Mouse (Mus musculus) intestine, postnatal 0 days (tissue): ENCODE data around the gene Papola. TPM values are rescaled to one million over a fixed set of nuclear protein-coding genes. Genes with fewer than 3 reads are reported as not detected.
A peak's percentile ranks its signal among the peaks of the same experiment; 100 is the strongest.
"Not testable (repeated sequence)": the region's sequence is repeated elsewhere in the genome, so short reads cannot be mapped to it uniquely, and the experiment has no call there.

Source experiments
- ATAC-seq: fragments of 200-750 bp; cut with Nextera tagmentation; 2 replicates; pipeline ENCODE4 v1.8.0; 2017; ENCODE audit warnings: mild to moderate bottlenecking, moderate TSS enrichment, moderate library complexity
- H3K27ac ChIP-seq: fragments of 300-500 bp; sonication (generic); 2 replicates; pipeline ENCODE4 v1.5.1; 2014; ENCODE audit warnings: mild to moderate bottlenecking, low read depth, low read length, moderate library complexity
- H3K27me3 ChIP-seq: fragments of 300-500 bp; sonication (generic); replicated peaks from 2 replicates; pipeline ENCODE4 v1.6.1; 2014; ENCODE audit warnings: low read length, mixed read lengths; ENCODE audit not compliant: control insufficient read depth, insufficient read depth
- H3K36me3 ChIP-seq: fragments of 300-500 bp; sonication (generic); 2 replicates; pipeline ENCODE4 v1.6.1; 2014; ENCODE audit warnings: mild to moderate bottlenecking, moderate library complexity; ENCODE audit not compliant: control insufficient read depth, insufficient read depth
- H3K4me1 ChIP-seq: fragments of 300-500 bp; sonication (generic); replicated peaks from 2 replicates; pipeline ENCODE4 v1.6.1; 2014; ENCODE audit warnings: antibody characterized with exemption, low read length, mixed read lengths; ENCODE audit not compliant: control insufficient read depth, insufficient read depth
- H3K4me2 ChIP-seq: fragments of 300-500 bp; sonication (generic); replicated peaks from 2 replicates; pipeline ENCODE4 v1.6.1; 2014; ENCODE audit warnings: low read depth, mild to moderate bottlenecking, moderate library complexity
- H3K4me3 ChIP-seq: fragments of 300-500 bp; sonication (generic); 2 replicates; pipeline ENCODE4 v1.5.1; 2014; ENCODE audit warnings: low read depth, low read length
- H3K9ac ChIP-seq: fragments of 300-500 bp; sonication (generic); 2 replicates; pipeline ENCODE4 v1.6.1; 2014; ENCODE audit warnings: mild to moderate bottlenecking, low read depth, low read length
- H3K9me3 ChIP-seq: fragments of 300-500 bp; sonication (generic); 2 replicates; pipeline ENCODE4 v1.6.1; 2016; ENCODE audit warnings: mixed run types; ENCODE audit not compliant: control insufficient read depth
- CTCF ChIP-seq: sonication (generic); IDR thresholded peaks from 2 replicates; pipeline ENCODE4 v1.5.1; 2016; ENCODE audit warnings: low read depth, mild to moderate bottlenecking, control low read depth, antibody characterized with exemption, moderate library complexity
- WGBS: fragments of 180-500 bp; shearing (Covaris S2); extraction: QIAGEN DNeasy Blood & Tissue Kit; methylation state at CpG from one replicate; pipeline ENCODE4 v1.1.7; 2014; 5-methylcytosine and 5-hydroxymethylcytosine counted together
- polyA plus RNA-seq: library from polyadenylated mRNA; unstranded; fragments of >200 nt; fragmentation: Nextera tagmentation; extraction: Ambion mirVana; gene quantifications from 2 replicates; pipeline ENCODE4 v1.2.1, GENCODE M21; 2015

The Papola gene
- polyA plus RNA-seq, 1 experiment from 2014 or later: 101 TPM

DNA sequence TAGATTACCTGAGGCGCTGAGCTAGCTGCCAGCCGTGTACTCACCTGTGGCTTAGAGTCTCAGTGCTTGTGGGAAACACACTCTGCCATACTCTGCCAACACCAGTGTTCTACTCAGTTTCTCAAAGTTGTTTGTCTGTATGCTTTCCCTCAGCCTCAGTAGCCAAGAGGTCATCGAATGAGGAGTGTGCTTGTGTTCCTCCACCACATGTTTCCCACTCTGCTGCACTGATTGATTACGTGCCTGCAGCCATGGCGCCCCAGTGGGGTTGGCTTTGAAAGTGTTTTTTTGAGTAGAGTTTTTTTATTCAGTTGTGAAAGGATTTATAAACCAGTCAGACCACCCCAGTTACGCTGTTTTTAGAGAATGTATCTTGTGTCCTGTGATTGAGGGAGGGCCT lies 51.1 kb downstream of the Papola start:
- ATAC-seq: no peak
- Histone ChIP-seq H3K4me1 (no peaks in the 10 kb centered on the region), H3K4me2 (no peak overlapping the region), H3K27ac (no peak overlapping the region), H3K4me3 (no peak overlapping the region), H3K27me3 (no peaks in the 10 kb centered on the region), H3K9ac (no peak overlapping the region), H3K36me3 (peaks cover 68% of the 10 kb centered on the region), H3K9me3 (no peaks in the 10 kb centered on the region)
- TF ChIP-seq CTCF: no peak
- 83% methylated on average over 6 of the region's 6 CpGs for WGBS

DNA sequence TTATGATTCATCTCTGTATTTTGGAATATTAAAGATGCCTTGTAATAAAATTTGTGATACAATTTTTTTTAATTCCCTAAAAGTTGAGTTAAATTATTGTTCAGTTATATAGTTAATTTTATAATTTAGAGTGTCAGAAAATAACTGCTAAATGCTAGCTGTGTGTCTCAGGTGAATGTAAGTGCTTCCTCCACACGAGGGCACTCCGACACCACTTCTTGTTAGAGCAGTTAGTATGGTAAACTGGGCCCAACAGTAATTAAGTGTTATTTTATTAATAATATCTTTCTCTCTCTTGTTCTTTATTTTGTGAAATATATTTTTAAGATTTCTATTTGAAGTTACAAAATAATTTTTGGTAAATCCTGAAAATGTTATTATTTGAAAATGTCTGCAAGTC lies 51.7 kb downstream of the Papola start:
- H3K4me3 ChIP-seq: no peak overlapping the region
- no peaks in the 10 kb centered on the region for H3K27me3 ChIP-seq
- WGBS: 80% methylated on average over 2 of the region's 2 CpGs
- H3K27ac ChIP-seq: no peak overlapping the region
- ATAC-seq: no peak
- H3K4me1 ChIP-seq: no peaks in the 10 kb centered on the region
- H3K4me2 ChIP-seq: no peak overlapping the region
- peak; percentile 65 for TF ChIP-seq CTCF
- H3K9ac ChIP-seq: no peak overlapping the region
- H3K9me3 ChIP-seq: no peaks in the 10 kb centered on the region
- peaks cover 73% of the 10 kb centered on the region for H3K36me3 ChIP-seq

DNA sequence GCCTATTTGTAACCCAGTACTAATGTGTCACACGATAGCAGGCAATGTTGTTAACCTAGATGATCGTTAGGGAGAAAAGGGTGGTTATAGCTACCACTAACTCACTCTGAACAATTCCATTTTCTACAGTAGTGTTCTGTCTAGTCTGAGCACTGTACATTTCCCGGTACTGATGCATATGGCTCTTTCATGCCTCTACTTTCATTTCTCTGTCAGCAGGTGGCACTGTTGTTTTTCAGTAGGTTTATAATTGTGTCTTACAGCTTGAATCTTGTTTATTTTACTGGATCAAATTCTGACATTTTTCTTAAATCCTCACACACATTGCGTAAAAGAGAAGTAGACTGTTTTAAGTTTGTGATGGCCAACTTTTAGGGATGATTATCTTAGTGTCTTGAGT lies 54.6 kb downstream of the Papola start:
- H3K36me3 ChIP-seq: peaks cover 58% of the 10 kb centered on the region
- H3K27me3 ChIP-seq: no peaks in the 10 kb centered on the region
- no peak overlapping the region for H3K9ac ChIP-seq
- no peak overlapping the region for H3K27ac ChIP-seq
- peak; percentile 70 for TF ChIP-seq CTCF
- H3K4me2 ChIP-seq: no peak overlapping the region
- H3K9me3 ChIP-seq: no peaks in the 10 kb centered on the region
- WGBS: 69% methylated on average over 4 of the region's 4 CpGs
- ATAC-seq: no peak
- no peaks in the 10 kb centered on the region for H3K4me1 ChIP-seq
- H3K4me3 ChIP-seq: no peak overlapping the region

DNA sequence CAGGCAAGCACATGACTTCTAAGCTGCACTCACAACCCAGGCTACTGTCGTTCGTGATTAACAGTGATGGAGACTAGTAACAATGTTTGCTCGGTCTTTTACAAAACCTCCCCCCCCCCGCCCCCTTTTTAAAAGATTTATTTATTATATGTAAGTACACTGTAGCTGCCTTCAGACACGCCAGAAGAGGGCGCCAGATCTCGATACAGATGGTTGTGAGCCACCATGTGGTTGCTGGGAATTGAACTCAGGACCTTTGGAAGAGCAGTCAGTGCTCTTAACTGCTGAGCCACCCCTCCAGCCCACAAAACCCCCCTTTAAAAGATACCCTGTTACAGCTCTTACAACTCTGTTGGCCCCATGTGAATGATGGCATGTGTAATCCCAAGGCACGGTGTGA lies 56.1 kb downstream of the Papola start:
- not testable (repeated sequence) for H3K27ac ChIP-seq, H3K9me3 ChIP-seq, ATAC-seq, H3K9ac ChIP-seq, H3K27me3 ChIP-seq, H3K4me2 ChIP-seq, H3K4me1 ChIP-seq, H3K4me3 ChIP-seq
- peak; percentile 20 for TF ChIP-seq CTCF
- 90% methylated on average over 8 of the region's 8 CpGs for WGBS
- H3K36me3 ChIP-seq: peaks cover 47% of the 10 kb centered on the region

DNA sequence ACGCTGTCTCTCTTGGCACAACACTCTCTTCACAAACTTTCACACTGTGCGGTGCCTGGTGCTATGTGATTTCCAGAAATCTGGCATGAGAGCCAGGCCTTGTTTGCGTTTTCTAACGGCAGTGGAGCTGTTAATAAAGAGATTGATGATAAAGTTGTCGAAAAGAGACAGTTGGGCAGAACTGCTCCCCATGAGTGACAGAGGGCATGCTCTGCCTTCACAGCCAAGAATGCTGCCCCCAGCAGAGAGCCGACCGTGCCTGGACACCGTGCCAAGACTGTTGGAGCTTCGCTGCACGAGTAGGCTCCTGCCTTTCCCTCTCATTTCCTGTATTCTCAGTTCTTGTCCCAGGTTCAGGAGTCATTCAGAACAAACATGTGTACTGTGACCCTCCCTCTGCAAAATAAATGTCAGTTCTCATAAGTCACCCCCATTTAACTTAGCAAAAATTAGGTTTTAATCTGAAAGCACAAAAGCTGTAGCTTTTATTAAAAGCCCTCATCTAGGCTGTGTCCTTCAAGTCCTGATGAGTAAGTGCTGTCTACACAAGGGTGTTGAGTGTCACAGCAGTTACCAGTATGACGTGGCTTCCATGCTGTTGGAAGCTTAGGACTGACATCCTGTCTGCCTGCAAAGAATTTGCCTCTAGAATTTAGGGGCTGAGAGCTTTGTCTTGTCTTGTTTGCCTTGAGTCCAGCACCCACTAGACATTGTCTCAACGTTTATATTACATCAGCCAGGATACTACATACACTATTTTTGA lies 58.9 kb downstream of the Papola start:
- TF ChIP-seq CTCF: no peak
- Histone ChIP-seq H3K4me2 (no peak overlapping the region), H3K27me3 (no peaks in the 10 kb centered on the region), H3K9ac (no peak overlapping the region), H3K4me3 (no peak overlapping the region), H3K27ac (no peak overlapping the region), H3K4me1 (no peaks in the 10 kb centered on the region), H3K9me3 (no peaks in the 10 kb centered on the region), H3K36me3 (peaks cover 30% of the 10 kb centered on the region)
- 65% methylated on average over 12 of the region's 12 CpGs for WGBS
- ATAC-seq: no peak

DNA sequence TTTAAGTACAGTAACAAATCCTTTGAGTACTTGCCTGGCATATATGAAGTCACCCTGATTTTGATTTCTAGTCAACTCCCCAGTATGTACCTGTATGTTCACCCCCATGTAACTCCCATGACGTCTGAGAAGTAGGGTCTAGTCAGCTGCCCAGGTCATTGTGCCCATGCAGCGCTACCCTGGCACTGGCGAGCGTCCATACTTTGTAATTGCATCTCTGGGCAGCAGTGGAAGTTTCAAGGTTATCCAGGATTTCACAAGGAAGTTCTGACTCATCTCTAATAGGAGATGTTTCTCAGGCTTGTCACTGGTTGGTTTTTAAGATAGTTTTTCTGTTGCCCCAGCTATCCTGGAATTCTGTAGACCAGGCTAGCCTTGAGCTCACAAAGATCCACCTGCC lies 59.9 kb downstream of the Papola start:
- no peaks in the 10 kb centered on the region for H3K27me3 ChIP-seq
- H3K4me2 ChIP-seq: no peak overlapping the region
- no peak for ATAC-seq
- TF ChIP-seq CTCF: no peak
- WGBS: 89% methylated on average over 4 of the region's 4 CpGs
- peaks cover 23% of the 10 kb centered on the region for H3K36me3 ChIP-seq
- H3K27ac ChIP-seq: no peak overlapping the region
- H3K4me3 ChIP-seq: no peak overlapping the region
- H3K9ac ChIP-seq: no peak overlapping the region
- H3K9me3 ChIP-seq: no peaks in the 10 kb centered on the region
- no peaks in the 10 kb centered on the region for H3K4me1 ChIP-seq
